Mouse (Mus musculus) liver, postnatal 0 days (tissue): Measurements from ENCODE around the gene Foxa2.

Source experiments
- CTCF ChIP-seq: sonication (generic); IDR thresholded peaks from 2 replicates; pipeline ENCODE4 v1.5.1; 2016; ENCODE audit warnings: antibody characterized with exemption, low read depth
- EP300 ChIP-seq: IDR thresholded peaks from 2 replicates; pipeline ENCODE4 v1.6.1; 2016; ENCODE audit warnings: antibody characterized with exemption, low read depth, mild to moderate bottlenecking

DNA sequence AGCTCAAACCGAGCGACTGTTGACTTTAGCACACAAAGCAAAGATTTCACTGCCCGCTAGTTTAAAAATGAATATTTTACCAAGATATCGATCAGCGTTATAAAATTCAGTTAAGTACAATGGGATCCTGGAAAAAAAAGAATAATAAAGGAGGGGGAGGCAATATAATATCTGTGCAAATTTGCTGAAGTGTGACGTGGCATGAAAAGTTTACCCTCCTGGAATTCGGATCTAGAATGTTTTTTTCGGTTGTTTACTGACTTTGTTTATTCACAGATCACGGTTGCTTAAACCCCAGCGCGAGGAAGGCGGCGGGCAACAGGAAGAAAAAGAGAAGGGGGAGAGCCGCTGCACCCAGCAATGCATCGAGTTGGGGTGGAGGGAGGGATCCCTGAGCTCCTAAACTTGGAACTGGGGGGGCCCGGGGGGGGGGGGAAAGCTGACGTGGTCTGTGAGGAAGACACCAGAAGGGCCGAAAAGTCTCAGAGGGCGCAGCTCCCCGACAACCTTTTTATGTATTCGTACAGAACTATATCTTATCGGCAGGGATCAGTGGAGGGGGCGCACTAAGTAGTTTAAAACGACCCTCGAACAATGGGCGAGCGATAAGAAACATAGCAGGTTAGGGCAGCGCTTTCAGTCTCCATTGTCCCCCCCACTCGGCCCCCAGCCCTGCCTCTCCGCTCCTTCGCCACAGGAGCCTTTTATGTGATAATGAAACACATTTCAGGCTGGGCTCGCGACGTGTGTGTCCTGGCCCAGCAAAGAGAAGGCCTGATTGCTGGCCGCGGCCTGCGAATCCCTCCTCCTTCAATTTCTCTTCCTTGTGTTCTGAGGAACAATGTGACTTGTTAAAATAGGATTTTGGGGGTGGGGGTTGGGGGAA lies 6.3 kb downstream of the Foxa2 start:
- TF ChIP-seq CTCF, result no peak
- no peak for TF ChIP-seq EP300
